Mouse (Mus musculus) MEL (cell line): ENCODE measurements around the gene Slc41a3.

Experiments used
- E2F4 ChIP-seq: IDR thresholded peaks from 2 replicates; pipeline ENCODE4 v1.6.1; 2011; ENCODE audit warnings: low read depth, low read length, improper control_type of control experiment, borderline replicate concordance
- MAX ChIP-seq: IDR thresholded peaks from 2 replicates; pipeline ENCODE4 v1.6.1; 2011; ENCODE audit warnings: low read length, improper control_type of control experiment
- POLR2A ChIP-seq, 2 experiments: IDR thresholded peaks; 2 replicates each; pipeline ENCODE4 v1.6.1; 2011 to 2012; ENCODE audit warnings: low read length in 2 of 2, mild to moderate bottlenecking in 2 of 2, control low read depth in 1 of 2, improper control_type of control experiment in 1 of 2, low read depth in 1 of 2, moderate library complexity in 1 of 2; ENCODE audit not compliant: control insufficient read depth in 1 of 2, insufficient read depth in 1 of 2, poor library complexity in 1 of 2
- TBP ChIP-seq: IDR thresholded peaks from 2 replicates; pipeline ENCODE4 v1.8.0; 2011; ENCODE audit warnings: low read depth, low read length, improper control_type of control experiment

GRCm38 (mm10) chr6:90650634-90651033 lies 46.1 kb downstream of the Slc41a3 start:
- no peak for TF ChIP-seq POLR2A (IDR thresholded peaks at IDR 0.05; ENCODE audit: control insufficient read depth in 1 of 2, insufficient read depth in 1 of 2, low read depth in 1 of 2, low read length in 2 of 2, poor library complexity in 1 of 2)
- TF ChIP-seq E2F4, result no peak
- no peak for TF ChIP-seq MAX
- no peak for TF ChIP-seq TBP
